Mouse (Mus musculus) urinary bladder, adult 2 months (tissue): ENCODE results near the gene Hsd17b1. TPM values are rescaled to one million over a fixed set of nuclear protein-coding genes. Genes with fewer than 3 reads are reported as not detected.
A peak's percentile ranks its signal among the peaks of the same experiment; 100 is the strongest.

Source experiments
- DNase-seq: peaks from one replicate; pipeline ENCODE4 v3.0.0; 2022; ENCODE audit warnings: low spot score
- polyA plus RNA-seq: library from polyadenylated mRNA; depleted of rRNA; stranded (reverse); fragments of >200 nt; gene quantifications from 2 replicates; pipeline ENCODE4 v1.2.3, GENCODE M21; 2012; rRNA removed

The Hsd17b1 gene
- 0.56 and 0.57 TPM in 2 replicates for polyA plus RNA-seq

DNA sequence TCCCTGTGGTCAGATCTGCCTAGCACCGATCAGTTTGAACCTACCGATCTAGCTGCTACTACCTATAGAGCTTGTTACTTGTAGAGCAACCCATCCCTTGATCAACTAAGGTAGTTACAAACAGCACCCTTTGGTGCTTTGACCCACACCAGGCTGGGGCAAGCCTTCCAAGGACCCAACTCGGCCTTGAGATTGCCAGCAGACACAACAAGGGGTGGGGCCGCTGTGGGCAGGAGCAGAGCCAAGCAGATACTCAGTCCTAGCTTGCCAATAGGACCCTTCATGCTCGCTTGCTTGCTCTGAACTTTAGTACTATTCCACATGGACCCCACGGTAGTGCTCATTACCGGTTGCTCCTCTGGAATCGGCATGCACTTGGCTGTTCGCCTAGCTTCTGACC is at the start of gene Hsd17b1:
Hsd17b1 (plus strand) TSS at position 291 of the 400 bp plus-strand sequence.
- no peak for DNase-seq

DNA sequence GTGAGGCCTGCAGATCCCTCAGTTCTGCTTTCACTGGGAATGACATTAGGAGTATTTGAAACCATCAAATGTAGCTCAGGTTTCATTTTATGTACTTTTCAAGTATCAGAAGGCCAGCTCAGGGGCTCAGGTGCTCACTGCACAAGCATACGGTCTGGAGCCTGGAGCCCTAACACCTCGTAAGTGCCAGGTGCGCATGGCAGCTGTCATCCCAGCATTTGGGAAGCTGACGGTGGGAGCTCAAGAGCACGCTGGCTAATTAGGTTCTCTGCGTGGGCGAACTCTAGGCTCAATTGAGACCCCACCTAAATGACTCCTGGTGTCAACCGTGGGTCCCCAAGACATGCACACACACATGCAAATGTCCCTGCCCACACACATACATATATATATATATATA is 48.9 kb upstream of the Hsd17b1 start:
- no peak for DNase-seq

- no peak for DNase-seq
Measured at GRCm38 (mm10) chr11:101030136-101030807, 47.9 kb upstream of the Hsd17b1 start.

- DNase-seq: no peak
Measured at GRCm38 (mm10) chr11:101030808-101031156, 47.4 kb upstream of the Hsd17b1 start.

GRCm38 (mm10) chr11:101031470-101031869 is 46.7 kb upstream of the Hsd17b1 start:
- DNase-seq: no peak

DNA sequence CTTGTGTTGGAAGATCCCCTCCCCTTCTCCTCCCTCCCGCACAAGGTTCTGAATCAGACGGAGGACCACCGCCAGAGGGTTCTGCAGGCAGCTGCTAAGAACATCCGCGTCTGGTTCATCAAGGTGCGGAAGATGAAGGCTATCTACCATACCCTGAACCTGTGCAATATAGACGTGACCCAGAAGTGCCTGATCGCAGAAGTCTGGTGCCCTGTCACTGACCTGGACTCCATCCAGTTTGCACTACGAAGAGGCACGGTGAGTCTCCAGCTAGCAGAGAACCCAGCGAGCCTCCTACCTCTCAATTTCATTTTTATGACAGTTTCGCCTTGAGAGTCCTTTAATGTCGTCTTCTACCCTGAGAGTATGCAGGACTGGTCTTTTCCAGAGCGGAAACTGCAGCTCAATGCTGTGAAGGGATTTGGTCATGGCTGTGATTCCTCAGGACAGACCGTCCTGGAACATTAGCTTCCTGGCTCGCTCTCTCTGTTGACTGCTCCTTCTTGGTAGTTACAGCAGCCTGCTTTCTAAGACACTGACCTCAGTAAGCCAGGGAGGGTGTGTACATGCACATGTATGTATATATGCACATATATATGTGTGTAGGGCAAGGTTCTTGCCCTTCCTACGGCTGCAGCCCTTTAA is 44.2 kb upstream of the Hsd17b1 start:
- no peak for DNase-seq

DNA sequence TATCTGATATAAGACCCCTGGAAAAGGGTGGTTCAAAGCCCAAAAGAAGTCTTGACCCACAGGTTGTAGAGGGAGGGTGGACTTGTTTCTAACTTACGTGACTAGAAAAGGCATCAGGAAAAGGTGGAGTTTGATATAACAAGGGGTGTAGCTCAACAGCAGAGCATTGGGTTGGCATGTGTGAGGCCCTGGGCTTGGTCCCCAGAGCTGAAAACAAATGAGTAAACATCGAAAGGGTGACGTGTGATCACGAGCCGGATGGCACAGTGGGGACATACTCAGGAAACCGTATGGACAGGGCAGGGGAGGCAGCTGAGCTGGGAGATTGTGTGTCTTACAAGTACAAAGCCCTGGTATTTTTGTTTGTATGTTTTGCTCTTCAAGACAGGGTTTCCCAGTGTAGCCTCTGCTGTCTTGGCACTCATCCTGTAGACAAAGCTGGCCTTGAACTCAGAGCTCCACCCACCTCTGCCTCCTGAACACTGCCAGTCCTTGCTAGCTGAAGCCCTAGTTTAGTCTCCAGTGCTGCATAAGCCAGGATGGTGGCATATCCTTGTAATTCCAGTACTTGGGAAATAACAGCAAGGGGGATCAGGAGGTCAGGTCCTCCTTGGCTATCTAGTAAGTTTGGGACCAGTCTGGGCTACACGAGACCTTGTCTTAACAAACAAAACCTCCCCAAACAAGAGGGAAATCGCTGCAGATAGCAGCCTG is 43.4 kb upstream of the Hsd17b1 start:
- no peak for DNase-seq

GRCm38 (mm10) chr11:101035328-101035695 is 42.9 kb upstream of the Hsd17b1 start:
- no peak for DNase-seq

DNA sequence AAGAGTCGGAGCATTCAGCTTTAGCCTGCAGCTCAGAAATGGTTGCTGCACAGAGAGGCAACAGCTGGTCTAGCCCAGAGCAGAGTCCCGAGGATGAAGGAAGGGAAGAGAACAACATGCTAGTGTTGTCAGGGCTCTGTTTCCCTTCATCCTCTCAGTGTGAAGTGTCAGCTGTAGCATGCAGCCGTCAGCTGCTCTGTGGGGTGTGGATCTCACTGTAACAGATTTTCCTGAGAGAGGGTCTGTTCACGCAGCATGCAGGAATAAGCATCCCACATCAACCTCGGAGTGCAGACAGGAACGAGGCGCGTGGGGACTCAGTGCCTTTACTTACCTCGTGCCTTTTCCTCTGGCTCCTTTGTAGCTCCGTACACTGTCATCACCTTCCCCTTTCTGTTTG is 40.4 kb upstream of the Hsd17b1 start:
- DNase-seq: no peak

- no peak for DNase-seq
Measured at GRCm38 (mm10) chr11:101045826-101046225, 32.4 kb upstream of the Hsd17b1 start.

DNA sequence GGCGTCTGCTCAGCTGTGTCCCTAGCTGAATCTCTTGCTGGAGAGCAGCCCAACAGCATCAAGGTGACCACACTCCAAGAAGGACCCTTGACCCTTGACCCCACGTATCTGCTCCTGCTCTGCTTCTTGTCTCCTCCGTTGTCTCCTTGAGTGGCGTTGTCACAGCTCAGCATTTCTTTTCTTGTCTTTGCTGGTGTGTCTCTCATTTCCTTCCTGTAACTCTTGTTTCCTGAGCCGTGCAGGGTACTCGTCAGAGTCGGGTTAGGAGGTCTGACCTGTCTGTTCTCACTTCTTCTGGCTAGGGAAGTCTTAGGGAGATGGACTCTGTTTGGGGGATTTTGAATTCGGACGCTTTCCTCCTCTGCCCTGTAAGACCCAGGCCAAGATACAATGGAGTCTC is 31.8 kb upstream of the Hsd17b1 start:
- no peak for DNase-seq

- no peak for DNase-seq
Measured at GRCm38 (mm10) chr11:101047502-101047901, 30.7 kb upstream of the Hsd17b1 start.

- DNase-seq: no peak
Measured at GRCm38 (mm10) chr11:101050359-101050758, 27.9 kb upstream of the Hsd17b1 start.

DNA sequence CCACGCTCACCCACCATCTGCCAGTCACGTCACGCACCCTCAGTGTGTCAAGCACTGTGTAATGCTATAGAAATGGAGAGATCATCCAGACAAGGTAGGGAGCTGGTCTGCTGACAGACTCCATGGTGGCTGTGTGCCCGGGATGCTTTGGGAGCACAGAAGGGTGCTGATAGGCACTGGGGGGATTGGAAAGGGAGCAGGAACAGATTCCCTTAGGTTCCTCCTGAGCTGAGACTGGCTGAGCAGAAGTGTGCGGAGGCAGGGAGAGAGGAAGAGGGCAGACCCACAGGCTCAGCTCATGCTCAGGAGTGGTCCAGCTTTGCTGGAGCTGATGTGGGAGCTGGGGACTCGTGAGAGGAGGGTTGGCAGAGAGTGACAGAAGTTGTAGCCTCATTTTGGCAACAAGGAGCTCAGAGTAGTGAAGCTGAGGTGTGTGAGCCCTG is 27.1 kb upstream of the Hsd17b1 start:
- no peak for DNase-seq

DNA sequence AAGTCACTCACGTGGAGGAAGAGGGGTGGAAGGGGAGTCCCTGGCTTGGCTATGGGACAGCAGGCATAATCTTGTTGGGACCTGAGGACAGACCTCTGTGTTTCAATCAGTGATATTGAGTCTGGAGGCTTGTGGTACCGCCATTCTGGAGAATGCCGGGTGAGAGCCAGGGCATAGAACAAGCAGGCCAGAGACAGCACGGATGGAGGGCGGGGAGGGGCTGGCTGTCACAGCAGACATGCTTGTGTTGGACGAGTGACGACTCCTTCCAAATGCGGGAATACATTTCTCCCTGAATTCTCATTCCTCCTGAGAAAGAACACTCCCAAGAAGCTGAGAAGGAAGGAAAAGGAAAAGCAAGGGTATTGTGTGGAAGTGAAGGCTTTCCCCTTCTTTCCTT is 26.6 kb upstream of the Hsd17b1 start:
- DNase-seq: no peak

GRCm38 (mm10) chr11:101052751-101053473 is 25.3 kb upstream of the Hsd17b1 start:
- DNase-seq: peak; percentile 44

- DNase-seq: no peak
Measured at GRCm38 (mm10) chr11:101053974-101054373, 24.2 kb upstream of the Hsd17b1 start.

DNA sequence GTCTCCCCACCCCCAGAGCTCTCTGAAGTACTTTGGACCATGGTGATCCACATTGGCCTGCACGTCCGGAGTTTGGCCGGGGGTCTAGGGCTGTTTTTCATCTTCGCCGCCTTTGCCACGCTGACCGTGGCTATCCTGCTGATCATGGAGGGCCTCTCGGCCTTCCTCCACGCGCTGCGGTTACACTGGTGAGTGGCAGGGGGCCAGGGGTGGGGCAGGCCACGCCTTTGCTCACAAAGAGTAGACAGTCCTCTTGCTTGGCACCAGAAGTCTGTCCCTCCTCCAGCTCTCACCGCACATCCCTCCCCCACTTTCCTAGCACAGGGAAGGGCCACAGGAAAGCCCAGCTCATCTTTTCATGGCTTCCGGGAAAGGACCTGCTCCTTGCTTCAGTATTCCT is 22.8 kb upstream of the Hsd17b1 start:
- DNase-seq: peak; percentile 24

DNA sequence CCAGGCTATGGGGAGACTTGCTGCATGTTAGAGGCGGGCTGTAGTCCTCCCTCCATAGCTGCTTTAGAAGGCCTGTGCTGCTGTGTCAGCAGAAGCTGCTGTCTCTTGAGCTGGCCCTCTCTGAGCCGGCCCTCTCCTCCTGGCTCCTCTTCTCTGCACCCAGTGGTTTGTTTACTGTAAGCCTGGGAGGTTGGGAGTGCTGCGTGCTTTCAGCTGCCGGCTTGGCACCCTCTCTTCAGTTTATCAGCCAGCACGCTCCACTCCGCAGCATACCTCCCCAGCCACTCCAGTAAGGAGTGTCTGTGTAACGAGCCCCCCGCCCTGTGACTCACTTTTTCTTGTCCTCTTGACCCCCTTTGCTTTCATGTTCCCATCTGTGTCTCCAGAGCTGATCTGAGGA is 21.3 kb upstream of the Hsd17b1 start:
- peak; percentile 46 for DNase-seq

GRCm38 (mm10) chr11:101057860-101058259 is 20.4 kb upstream of the Hsd17b1 start:
- DNase-seq: peak; percentile 68

DNA sequence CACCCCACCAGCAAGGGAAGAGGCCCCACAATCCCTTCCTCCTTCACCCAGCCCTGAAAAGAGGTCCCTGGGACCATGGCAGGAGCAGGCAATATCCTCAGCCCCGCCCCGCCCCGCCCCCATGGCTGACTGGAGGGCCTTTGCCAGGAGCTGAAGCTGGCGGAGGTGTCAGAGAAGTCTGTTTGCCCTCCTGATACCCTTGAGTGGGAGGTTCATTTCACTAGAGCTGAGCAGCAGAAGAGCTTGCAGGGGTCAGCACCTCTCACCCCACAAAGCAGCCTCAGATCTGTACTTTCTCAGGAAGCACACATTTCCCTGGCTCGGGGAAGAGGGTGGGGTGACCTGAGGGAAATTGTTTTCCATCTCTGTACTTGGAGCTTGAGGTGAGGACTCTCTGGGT is 19.5 kb upstream of the Hsd17b1 start:
- peak; percentile 32 for DNase-seq

DNA sequence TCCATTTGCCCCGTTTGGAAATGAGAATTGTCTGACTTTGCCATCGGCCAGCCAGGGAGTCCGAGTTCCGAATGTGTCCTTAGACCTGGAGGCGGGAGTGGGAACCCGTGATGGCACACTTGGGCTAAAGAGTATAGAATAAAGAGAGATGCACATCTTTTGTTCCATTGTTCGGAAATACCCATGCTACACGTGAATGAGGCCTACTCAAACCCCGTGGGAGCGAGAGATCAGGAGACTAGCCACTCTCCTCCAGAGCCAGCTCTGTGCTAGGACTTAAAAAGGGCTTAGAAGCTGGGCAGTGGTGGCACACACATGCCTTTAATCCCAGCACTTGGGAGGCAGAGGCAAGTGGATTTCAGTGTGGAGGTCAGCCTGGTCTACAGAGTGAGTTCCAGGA is 18.7 kb upstream of the Hsd17b1 start:
- no peak for DNase-seq
